Mouse (Mus musculus) hindbrain, embryonic 13.5 days (tissue): ENCODE data around the gene Olfr96. TPM values are rescaled to one million over a fixed set of nuclear protein-coding genes. Genes with fewer than 3 reads are reported as not detected.
"Not testable (repeated sequence)": the region's sequence is repeated elsewhere in the genome, so short reads cannot be mapped to it uniquely, and the experiment has no call there.

Source experiments
- ATAC-seq: fragments of 200-750 bp; cut with Nextera tagmentation; 2 replicates; pipeline ENCODE4 v1.8.0; 2017; ENCODE audit warnings: moderate TSS enrichment; ENCODE audit not compliant: low FRiP score
- H3K27ac ChIP-seq: fragments of 300-500 bp; sonication (generic); 2 replicates; pipeline ENCODE4 v1.5.1; 2015; ENCODE audit warnings: inconsistent platforms, mild to moderate bottlenecking, moderate library complexity
- H3K27me3 ChIP-seq: fragments of 300-500 bp; sonication (generic); 2 replicates; pipeline ENCODE4 v1.6.1; 2015; ENCODE audit warnings: mild to moderate bottlenecking, inconsistent platforms
- H3K36me3 ChIP-seq: fragments of 300-500 bp; sonication (generic); 2 replicates; pipeline ENCODE4 v1.6.1; 2015; ENCODE audit warnings: mild to moderate bottlenecking, inconsistent platforms
- H3K4me1 ChIP-seq: fragments of 300-500 bp; sonication (generic); replicated peaks from 2 replicates; pipeline ENCODE4 v1.6.1; 2015; ENCODE audit warnings: inconsistent platforms
- H3K4me2 ChIP-seq: fragments of 300-500 bp; sonication (generic); 2 replicates; pipeline ENCODE4 v1.6.1; 2015; ENCODE audit warnings: inconsistent platforms, mild to moderate bottlenecking, moderate library complexity
- H3K4me3 ChIP-seq: fragments of 300-500 bp; sonication (generic); 2 replicates; pipeline ENCODE4 v1.5.1; 2015; ENCODE audit warnings: mild to moderate bottlenecking, inconsistent platforms
- H3K9ac ChIP-seq: fragments of 300-500 bp; sonication (generic); 2 replicates; pipeline ENCODE4 v1.6.1; 2015; ENCODE audit warnings: mild to moderate bottlenecking, inconsistent platforms
- H3K9me3 ChIP-seq: fragments of 300-500 bp; sonication (generic); 2 replicates; pipeline ENCODE4 v1.6.1; 2016; ENCODE audit warnings: inconsistent platforms
- WGBS: fragments of 180-500 bp; shearing (Covaris S2); methylation state at CpG from one replicate; pipeline ENCODE4 v1.1.7; 2015; 5-methylcytosine and 5-hydroxymethylcytosine counted together
- polyA plus RNA-seq: library from polyadenylated mRNA; unstranded; fragments of >200 nt; fragmentation: Nextera tagmentation; extraction: Ambion mirVana; gene quantifications from 2 replicates; pipeline ENCODE4 v1.2.1, GENCODE M21; 2015

Gene Olfr96
- polyA plus RNA-seq, 1 experiment from 2014 or later, result not detected

DNA sequence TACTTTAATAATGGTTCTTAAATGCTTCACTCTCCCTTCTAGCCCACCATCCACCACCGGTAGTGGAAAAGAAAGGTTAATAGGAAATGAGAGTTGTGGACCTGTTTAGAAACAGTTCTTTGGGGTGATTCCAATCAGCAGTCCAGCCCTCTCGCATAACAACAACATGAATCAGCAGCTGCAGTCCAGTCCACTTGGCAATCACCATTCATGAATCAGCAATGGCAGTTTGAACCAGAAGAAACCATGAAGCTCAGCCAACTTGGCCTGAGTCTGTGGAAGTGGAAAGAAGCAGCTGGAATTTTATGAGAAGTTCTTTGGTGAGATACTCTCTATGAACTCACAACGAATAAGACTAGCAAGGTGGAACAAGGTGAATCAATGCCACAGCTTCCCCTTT, 1.5 kb upstream of the Olfr96 start:
- Histone ChIP-seq H3K4me2 (no peak overlapping the region), H3K36me3 (no peaks in the 10 kb centered on the region), H3K9ac (no peak overlapping the region), H3K27ac (no peak overlapping the region), H3K4me3 (no peak overlapping the region), H3K4me1 (no peaks in the 10 kb centered on the region), H3K9me3 (0 out of 2 replicates have a peak, but pooled peaks cover 2% of the 10 kb centered on the region), H3K27me3 (no peaks in the 10 kb centered on the region)
- ATAC-seq, result no peak
- WGBS, result 89% methylated on average over 3 of the region's 3 CpGs

DNA sequence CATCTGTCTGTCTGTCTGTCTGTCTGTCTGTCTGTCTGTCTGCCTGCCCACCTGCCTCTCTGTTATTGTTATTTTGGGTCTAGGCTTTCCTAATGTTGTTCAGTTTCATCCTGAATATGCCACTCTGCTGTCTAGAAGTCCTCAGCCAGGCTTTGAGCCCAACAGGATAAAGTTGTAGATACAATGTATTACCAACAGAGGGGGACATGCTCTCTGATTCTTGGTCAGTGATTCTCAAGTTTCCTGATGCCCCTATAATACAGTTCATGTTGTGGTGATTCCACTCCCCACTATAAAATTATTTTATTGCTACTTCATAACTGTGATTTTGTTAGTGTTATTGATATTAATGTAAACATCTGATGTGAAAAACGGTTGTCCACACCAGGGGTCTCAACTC, 1.9 kb downstream of the Olfr96 start:
- no peak overlapping the region for H3K4me3 ChIP-seq
- H3K36me3 ChIP-seq, result no peaks in the 10 kb centered on the region
- H3K4me1 ChIP-seq, result no peaks in the 10 kb centered on the region
- 29% methylated on average over 1 of the region's 1 CpGs for WGBS
- H3K27me3 ChIP-seq, result no peaks in the 10 kb centered on the region
- 0 out of 2 replicates have a peak, but pooled peaks cover 2% of the 10 kb centered on the region for H3K9me3 ChIP-seq
- no peak overlapping the region for H3K9ac ChIP-seq
- no peak overlapping the region for H3K27ac ChIP-seq
- no peak overlapping the region for H3K4me2 ChIP-seq
- no peak for ATAC-seq

DNA sequence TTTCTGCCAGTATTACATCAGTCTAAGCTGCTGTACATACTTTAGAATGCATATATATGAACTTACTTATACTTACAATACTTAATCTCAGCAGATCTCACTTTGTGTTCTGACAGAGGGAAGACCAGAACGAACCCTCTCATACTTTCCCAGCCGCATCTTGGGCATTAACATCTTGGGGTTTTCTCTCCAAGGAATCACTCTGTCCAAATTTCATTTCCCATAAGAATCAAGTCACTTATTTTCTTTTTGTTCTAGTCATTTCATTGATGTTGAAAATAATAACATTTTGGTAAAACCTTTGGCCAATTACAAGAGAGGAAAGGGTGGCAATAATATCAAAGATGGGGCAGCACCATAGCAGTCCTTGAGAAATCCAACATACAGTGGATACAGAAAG, 17.3 kb downstream of the Olfr96 start, which contains the start of gene Olfr97:
Olfr97 (minus strand) TSS at position 101 of the 400 bp plus-strand sequence.
- not testable (repeated sequence) for H3K4me1 ChIP-seq, H3K4me3 ChIP-seq, H3K9ac ChIP-seq, H3K27ac ChIP-seq, H3K9me3 ChIP-seq, H3K4me2 ChIP-seq, H3K27me3 ChIP-seq, ATAC-seq, H3K36me3 ChIP-seq
- 93% methylated on average over 2 of the region's 2 CpGs for WGBS

GRCm38 (mm10) chr17:37242198-37242597, 22.3 kb downstream of the Olfr96 start:
- Histone ChIP-seq H3K9ac (no peak overlapping the region), H3K27ac (no peak overlapping the region), H3K27me3 (no peaks in the 10 kb centered on the region), H3K9me3 (no peaks in the 10 kb centered on the region), H3K4me1 (no peaks in the 10 kb centered on the region), H3K4me2 (no peak overlapping the region), H3K36me3 (no peaks in the 10 kb centered on the region), H3K4me3 (no peak overlapping the region)
- 59% methylated on average over 3 of the region's 3 CpGs for WGBS
- no peak for ATAC-seq

GRCm38 (mm10) chr17:37246715-37247114, 26.8 kb downstream of the Olfr96 start:
- WGBS, result 39% methylated on average over 5 of the region's 5 CpGs
- ATAC-seq, result no peak
- no peak overlapping the region for H3K27ac ChIP-seq
- H3K4me3 ChIP-seq, result no peak overlapping the region
- no peaks in the 10 kb centered on the region for H3K4me1 ChIP-seq
- H3K36me3 ChIP-seq, result no peaks in the 10 kb centered on the region
- H3K9ac ChIP-seq, result no peak overlapping the region
- H3K4me2 ChIP-seq, result no peak overlapping the region
- H3K9me3 ChIP-seq, result no peaks in the 10 kb centered on the region
- no peaks in the 10 kb centered on the region for H3K27me3 ChIP-seq

DNA sequence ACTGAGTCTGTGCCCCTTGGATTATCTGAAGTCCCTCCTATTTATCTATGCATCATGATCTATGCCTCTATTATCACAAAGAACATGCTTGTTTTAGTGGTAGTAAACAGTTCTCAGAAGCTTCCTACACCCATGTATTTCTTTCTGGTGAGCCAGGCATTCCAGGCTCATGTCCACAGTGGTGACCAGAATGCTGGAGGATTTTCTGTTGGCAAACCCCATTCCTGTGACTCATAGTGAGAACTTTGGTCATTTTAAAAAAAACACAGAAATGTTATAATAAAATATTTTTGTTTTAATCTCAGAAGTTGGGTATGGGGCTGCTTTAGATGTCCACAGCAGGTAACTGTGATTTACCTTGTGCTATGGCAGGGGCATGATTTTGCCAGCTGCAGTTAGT, 29.5 kb downstream of the Olfr96 start:
- Histone ChIP-seq H3K9me3 (no peaks in the 10 kb centered on the region), H3K4me2 (no peak overlapping the region)

DNA sequence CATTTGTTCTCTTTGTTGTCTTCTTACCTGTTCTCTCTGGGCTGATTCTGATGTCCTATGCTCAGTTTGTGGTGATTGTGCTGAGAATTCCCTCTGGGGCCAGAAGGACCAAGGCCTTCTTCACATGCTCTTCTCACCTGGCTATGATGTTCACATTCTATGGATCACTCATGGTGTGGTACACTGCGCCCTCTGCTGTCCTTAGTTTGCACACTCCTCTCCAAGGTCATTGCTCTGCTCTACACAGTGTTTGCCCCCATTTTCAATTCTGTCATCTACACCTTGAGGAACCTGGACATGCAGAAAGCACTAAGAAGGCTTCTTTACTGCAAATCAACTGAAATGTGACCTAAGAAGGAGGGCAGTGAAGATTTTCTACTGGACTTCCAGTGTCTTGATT, 30.6 kb downstream of the Olfr96 start:
- Histone ChIP-seq H3K4me1 (no peaks in the 10 kb centered on the region), H3K9ac (no peak overlapping the region), H3K4me2 (no peak overlapping the region), H3K27me3 (no peaks in the 10 kb centered on the region), H3K9me3 (no peaks in the 10 kb centered on the region), H3K27ac (no peak overlapping the region), H3K4me3 (no peak overlapping the region), H3K36me3 (no peaks in the 10 kb centered on the region)
- ATAC-seq, result no peak
- WGBS, result 8% methylated on average over 1 of the region's 1 CpGs

More for the DNA sequence above, 29.5 kb downstream of the Olfr96 start:
- Histone ChIP-seq H3K9ac (no peak overlapping the region), H3K36me3 (no peaks in the 10 kb centered on the region), H3K4me1 (no peaks in the 10 kb centered on the region), H3K27ac (no peak overlapping the region), H3K4me3 (no peak overlapping the region), H3K27me3 (no peaks in the 10 kb centered on the region)
- ATAC-seq, result no peak

GRCm38 (mm10) chr17:37263626-37264025, 43.7 kb downstream of the Olfr96 start, which contains the start of gene Olfr98:
Gene Olfr98, minus strand, starts transcription at chr17:37263749.
- Histone ChIP-seq H3K9ac (no peak within 1 kb of the TSS), H3K4me3 (no peak within 1 kb of the TSS), H3K36me3 (no peaks in the 10 kb centered on the region), H3K27me3 (no peaks in the 10 kb centered on the region), H3K4me1 (no peaks in the 10 kb centered on the region), H3K4me2 (no peak within 1 kb of the TSS), H3K9me3 (no peaks in the 10 kb centered on the region), H3K27ac (no peak within 1 kb of the TSS)
- 83% methylated on average over 1 of the region's 1 CpGs for WGBS
- ATAC-seq, result no peak

DNA sequence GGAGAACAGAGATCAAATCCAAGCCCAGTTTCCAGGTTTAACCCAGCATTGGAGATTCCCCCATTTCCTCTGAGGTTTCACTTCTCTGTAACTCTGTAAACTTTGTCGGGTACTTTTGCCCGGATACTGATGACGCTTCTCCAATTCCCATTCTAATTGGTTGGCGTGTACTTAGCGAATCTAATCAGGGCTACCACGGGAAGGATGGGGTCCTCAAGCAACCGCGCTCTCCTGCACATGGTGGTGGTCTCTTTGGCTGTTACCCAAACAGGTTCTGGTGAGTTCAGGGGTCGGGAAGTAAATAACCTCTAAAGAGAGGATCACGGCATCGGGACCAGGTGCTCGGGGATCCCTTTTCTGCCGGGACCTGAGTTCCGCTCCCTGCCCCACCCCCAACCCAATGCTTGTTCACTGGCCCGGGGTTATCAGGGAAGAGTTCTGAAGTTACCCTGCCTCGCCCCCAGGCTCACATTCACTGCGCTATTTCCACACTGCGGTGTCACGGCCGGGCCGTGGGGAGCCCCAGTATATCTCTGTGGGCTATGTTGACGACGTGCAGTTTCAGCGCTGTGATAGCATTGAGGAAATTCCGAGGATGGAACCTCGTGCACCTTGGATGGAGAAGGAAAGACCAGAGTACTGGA, 50.2 kb downstream of the Olfr96 start, which contains the start of gene H2-M3:
H2-M3 (plus strand) TSS at position 163 of the 644 bp plus-strand sequence.
- peak within 1 kb of the TSS; percentile 50 for H3K4me3 ChIP-seq
- 6% methylated on average over 26 of the region's 26 CpGs for WGBS
- ATAC-seq, result peak; percentile 98
- H3K27me3 ChIP-seq, result 0 out of 2 replicates have a peak, but pooled peaks cover 8% of the 10 kb centered on the region
- H3K9me3 ChIP-seq, result no peaks in the 10 kb centered on the region
- H3K4me2 ChIP-seq, result peak within 1 kb of the TSS; percentile 92
- no peaks in the 10 kb centered on the region for H3K36me3 ChIP-seq
- H3K4me1 ChIP-seq, result peaks cover 4% of the 10 kb centered on the region; the same call in 1 of the 2 replicates
- H3K9ac ChIP-seq, result peak within 1 kb of the TSS; percentile 60
- H3K27ac ChIP-seq, result no peak within 1 kb of the TSS

- peaks cover 4% of the 10 kb centered on the region; the same call in 1 of the 2 replicates for H3K4me1 ChIP-seq
- H3K27me3 ChIP-seq, result 0 out of 2 replicates have a peak, but pooled peaks cover 8% of the 10 kb centered on the region
- peak; percentile 23 for ATAC-seq
- H3K36me3 ChIP-seq, result no peaks in the 10 kb centered on the region
- H3K4me2 ChIP-seq, result peak overlapping the region; percentile 92
- H3K9ac ChIP-seq, result peak overlapping the region; percentile 60
- WGBS, result 68% methylated on average over 8 of the region's 8 CpGs
- no peaks in the 10 kb centered on the region for H3K9me3 ChIP-seq
- no peak overlapping the region for H3K27ac ChIP-seq
- peak overlapping the region; percentile 50 for H3K4me3 ChIP-seq
These were observed 50.8 kb downstream of the Olfr96 start for GRCm38 (mm10) chr17:37270702-37271092.

DNA sequence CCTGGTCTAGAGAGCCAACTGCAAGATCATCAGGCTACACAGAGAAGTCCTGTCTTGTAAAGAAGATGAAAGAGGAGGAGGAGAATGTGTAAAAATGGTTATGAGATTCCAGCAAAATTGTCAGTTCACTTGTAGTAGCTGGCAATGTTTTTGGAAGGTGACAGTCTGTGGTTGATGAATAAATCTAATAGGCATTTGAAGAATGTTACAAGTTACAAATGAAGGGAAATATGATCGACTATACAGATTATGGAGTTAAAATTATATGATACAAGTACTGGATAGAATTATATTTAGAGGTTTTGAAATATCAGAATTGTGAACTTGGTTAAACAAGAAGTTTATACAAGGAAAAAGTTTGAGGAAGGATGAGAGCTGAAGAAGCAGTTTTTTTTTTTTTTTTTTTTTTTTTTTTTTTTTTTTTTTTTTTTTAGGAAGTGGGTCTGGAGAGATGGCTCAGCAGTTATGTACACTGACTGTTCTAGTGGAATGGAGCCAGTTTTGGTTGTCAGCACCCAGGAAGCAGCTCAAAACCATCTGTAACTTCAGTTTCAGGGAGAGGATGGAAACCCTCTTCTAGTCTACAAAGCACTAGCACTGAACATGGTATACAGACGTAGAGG, 55.8 kb downstream of the Olfr96 start:
- no peak for ATAC-seq
- H3K4me2 ChIP-seq, result no peak overlapping the region
- H3K27me3 ChIP-seq, result 0 out of 2 replicates have a peak, but pooled peaks cover 6% of the 10 kb centered on the region
- no peaks in the 10 kb centered on the region for H3K4me1 ChIP-seq
- no peak overlapping the region for H3K4me3 ChIP-seq
- no peak overlapping the region for H3K27ac ChIP-seq
- no peaks in the 10 kb centered on the region for H3K36me3 ChIP-seq
- H3K9me3 ChIP-seq, result no peaks in the 10 kb centered on the region
- no peak overlapping the region for H3K9ac ChIP-seq
- 85% methylated on average over 2 of the region's 2 CpGs for WGBS
